Mouse (Mus musculus) lung, adult 2 months (tissue): ENCODE results near the gene Pabpn1l. TPM values are rescaled to one million over a fixed set of nuclear protein-coding genes. Genes with fewer than 3 reads are reported as not detected.
"Not testable (repeated sequence)": the region's sequence is repeated elsewhere in the genome, so short reads cannot be mapped to it uniquely, and the experiment has no call there.

Experiments used
- DNase-seq: peaks from one replicate; pipeline ENCODE4 v3.0.0; 2022
- H3K4me1 ChIP-seq: fragments of 200-500 bp; 2 replicates; pipeline ENCODE4 v1.6.1; 2011; ENCODE audit warnings: low read length; ENCODE audit not compliant: control insufficient read depth, insufficient read depth
- H3K4me3 ChIP-seq: fragments of 200-500 bp; replicated peaks from 2 replicates; pipeline ENCODE3; 2011; ENCODE audit warnings: low read depth, mild to moderate bottlenecking, control low read depth, low read length; ENCODE audit errors: extremely low read depth
- CTCF ChIP-seq: fragments of 200-500 bp; IDR thresholded peaks from 2 replicates; pipeline ENCODE4 v1.5.1; 2011; ENCODE audit warnings: mild to moderate bottlenecking, low read length, control low read depth; ENCODE audit not compliant: insufficient read depth
- POLR2A ChIP-seq: fragments of 200-500 bp; IDR thresholded peaks from 2 replicates; pipeline ENCODE4 v1.6.1; 2011; ENCODE audit warnings: low read depth, mild to moderate bottlenecking, control low read depth, low read length, borderline replicate concordance; ENCODE audit errors: extremely low read depth
- WGBS: fragments of 180-500 bp; shearing (Covaris S2); methylation state at CpG from one replicate; pipeline ENCODE4 v1.1.7; 2018; 5-methylcytosine and 5-hydroxymethylcytosine counted together
- polyA plus RNA-seq: library from polyadenylated mRNA; depleted of rRNA; stranded (reverse); fragments of >200 nt; gene quantifications from 2 replicates; pipeline ENCODE4 v1.2.3, GENCODE M21; 2012

Pabpn1l gene
- polyA plus RNA-seq, 1 experiment = not detected

- no peak for DNase-seq
- Histone ChIP-seq H3K4me1 (peaks cover 17% of the 10 kb centered on the region), H3K4me3 (no peak overlapping the region)
- no peak for TF ChIP-seq POLR2A
- TF ChIP-seq CTCF = no peak
- WGBS = 63% methylated on average over 14 of the region's 14 CpGs
Measured at GRCm38 (mm10) chr8:122635878-122636802, 13.6 kb upstream of the Pabpn1l start.

- TF ChIP-seq POLR2A (no peak), CTCF (no peak)
- H3K4me1 ChIP-seq = no peaks in the 10 kb centered on the region
- H3K4me3 ChIP-seq = no peak overlapping the region
- 90% methylated on average over 14 of the region's 14 CpGs for WGBS
- no peak for DNase-seq
Measured at GRCm38 (mm10) chr8:122633205-122633604, 10.7 kb upstream of the Pabpn1l start.

GRCm38 (mm10) chr8:122632134-122632533, 9.6 kb upstream of the Pabpn1l start:
- H3K4me3 ChIP-seq = not testable (repeated sequence)
- 70% methylated on average over 3 of the region's 3 CpGs for WGBS

GRCm38 (mm10) chr8:122630696-122631095, 8.2 kb upstream of the Pabpn1l start:
- Histone ChIP-seq H3K4me3 (no peak overlapping the region), H3K4me1 (no peaks in the 10 kb centered on the region; the same call in 1 of the 2 replicates)
- 63% methylated on average over 22 of the region's 22 CpGs for whole genome bisulfite sequencing
- no peak for TF ChIP-seq CTCF
- TF ChIP-seq POLR2A = no peak
- no peak for DNase-seq

More at GRCm38 (mm10) chr8:122632134-122632533, 9.6 kb upstream of the Pabpn1l start:
- not testable (repeated sequence) for H3K4me1 ChIP-seq, DNase-seq

- Histone ChIP-seq H3K4me3 (no peak overlapping the region), H3K4me1 (no peaks in the 10 kb centered on the region; the same call in 1 of the 2 replicates)
- no peak for DNase-seq
- WGBS = 63% methylated on average over 10 of the region's 10 CpGs
- no peak for TF ChIP-seq POLR2A
- no peak for TF ChIP-seq CTCF
Measured at GRCm38 (mm10) chr8:122629388-122629787, 6.8 kb upstream of the Pabpn1l start.

GRCm38 (mm10) chr8:122626896-122627295, 4.4 kb upstream of the Pabpn1l start:
- no peak overlapping the region for H3K4me3 ChIP-seq
- DNase-seq = no peak
- WGBS = 57% methylated on average over 2 of the region's 2 CpGs
- no peaks in the 10 kb centered on the region; the same call in 1 of the 2 replicates for H3K4me1 ChIP-seq
- TF ChIP-seq CTCF = no peak
- TF ChIP-seq POLR2A = no peak

GRCm38 (mm10) chr8:122625811-122626210, 3.3 kb upstream of the Pabpn1l start:
- TF ChIP-seq CTCF (no peak), POLR2A (no peak)
- no peak overlapping the region for H3K4me3 ChIP-seq
- DNase-seq = no peak
- 61% methylated on average over 9 of the region's 9 CpGs for WGBS
- no peaks in the 10 kb centered on the region; the same call in 1 of the 2 replicates for H3K4me1 ChIP-seq

- Histone ChIP-seq H3K4me3 (no peak overlapping the region), H3K4me1 (no peaks in the 10 kb centered on the region; the same call in 1 of the 2 replicates)
- TF ChIP-seq POLR2A (no peak), CTCF (no peak)
- no peak for DNase-seq
- 59% methylated on average over 5 of the region's 5 CpGs for WGBS
Measured at GRCm38 (mm10) chr8:122624653-122625052, 2.1 kb upstream of the Pabpn1l start.

- 76% methylated on average over 17 of the region's 17 CpGs for WGBS
- DNase-seq = no peak
- Histone ChIP-seq H3K4me1 (no peaks in the 10 kb centered on the region; the same call in 1 of the 2 replicates), H3K4me3 (no peak overlapping the region)
- no peak for TF ChIP-seq CTCF
- TF ChIP-seq POLR2A = no peak
Measured at GRCm38 (mm10) chr8:122623844-122624642, 1.5 kb upstream of the Pabpn1l start.

- no peak for DNase-seq
- WGBS = 43% methylated on average over 5 of the region's 5 CpGs
- Histone ChIP-seq H3K4me3 (no peak overlapping the region), H3K4me1 (peaks cover 4% of the 10 kb centered on the region; the same call in 1 of the 2 replicates)
- no peak for TF ChIP-seq CTCF
- no peak for TF ChIP-seq POLR2A
Measured at GRCm38 (mm10) chr8:122620446-122620845, 2.1 kb downstream of the Pabpn1l start.
